Mouse (Mus musculus) inflammation-experienced regulatory T-cells, adult 16 weeks (primary cell): ENCODE data around the gene Agxt2. TPM values are rescaled to one million over a fixed set of nuclear protein-coding genes. Genes with fewer than 3 reads are reported as not detected.

Source experiments
- polyA plus RNA-seq: library from polyadenylated mRNA; unstranded; fragments of 100-300 nt; shearing (Covaris generic); gene quantifications from one replicate; pipeline ENCODE4 v1.2.1, GENCODE M21; 2017

Gene Agxt2
- not detected for polyA plus RNA-seq

DNA sequence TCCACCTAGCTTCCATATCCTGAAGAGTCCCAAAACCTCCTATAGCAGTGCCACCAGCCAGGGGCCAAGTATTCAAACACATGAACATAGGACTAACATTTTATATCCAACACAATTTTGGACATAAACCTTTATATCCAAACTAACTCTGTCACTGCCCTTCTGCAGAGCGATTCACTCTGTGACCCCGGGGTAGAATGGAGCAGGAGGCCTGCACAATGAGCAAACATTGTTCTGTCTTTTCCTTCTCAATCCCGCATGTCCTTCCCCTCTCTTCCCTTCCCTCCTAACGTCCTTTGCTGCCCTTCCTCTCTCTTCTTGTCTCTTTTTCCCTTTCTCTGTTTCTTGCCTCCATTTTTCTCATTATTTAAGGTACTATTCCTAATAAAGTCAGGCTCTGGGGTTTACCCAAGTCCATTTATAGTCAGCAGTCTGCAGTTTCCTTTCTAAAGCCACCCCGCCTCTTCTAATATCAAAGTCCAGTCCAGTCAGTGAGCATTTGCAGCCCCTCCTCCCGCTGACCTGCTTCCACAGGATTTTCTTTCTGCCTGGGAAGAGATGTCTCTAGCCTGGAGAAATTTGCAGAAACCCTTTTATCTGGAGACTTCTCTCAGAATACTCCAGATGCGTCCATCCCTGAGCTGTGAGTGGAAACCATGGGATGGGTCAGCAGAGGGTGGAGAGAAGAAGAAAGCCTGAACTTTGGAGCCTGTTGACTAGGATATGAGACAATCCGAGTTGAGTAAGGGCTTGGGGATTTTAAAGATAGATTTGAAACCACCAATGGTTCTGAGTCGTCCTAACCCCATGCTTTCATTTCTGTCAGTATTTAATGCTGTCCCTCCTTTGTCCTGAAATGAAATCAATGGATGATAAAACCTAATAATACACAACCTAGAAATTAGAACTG is at the start of gene Agxt2:
Agxt2 (plus strand) TSS at position 494 of the 910 bp plus-strand sequence.

DNA sequence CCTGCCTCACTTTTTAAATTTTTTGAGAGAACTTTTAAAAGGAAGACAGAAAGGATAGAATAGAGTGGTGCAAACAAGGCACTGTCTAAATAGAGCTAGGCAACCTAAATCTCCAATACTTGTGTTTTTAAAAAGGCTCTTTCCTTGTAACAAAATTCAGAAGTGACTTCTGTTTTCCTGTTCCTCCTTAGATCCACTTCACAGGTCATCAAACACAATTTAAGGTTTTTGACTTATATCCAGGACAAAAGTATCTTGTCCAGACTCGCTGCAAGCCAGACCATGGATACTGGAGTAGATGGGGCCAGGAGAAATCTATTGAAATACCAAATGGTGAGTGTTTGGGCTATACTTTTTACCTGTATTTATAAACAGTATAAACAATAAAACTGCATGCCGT is 33.3 kb upstream of the Agxt2 start, which contains the start of gene Gm21973:
Gm21973 (plus strand) TSS at position 301 of the 400 bp plus-strand sequence.

Other genes with a start within 250 kb of the Agxt2 start
- 0.20 TPM for gene Prlr, start 181.3 kb upstream of the Agxt2 start, polyA plus RNA-seq
- not detected for gene Gm21973, start 33.2 kb upstream of the Agxt2 start, polyA plus RNA-seq
- 4.6 TPM for gene Dnajc21, start 112.0 kb downstream of the Agxt2 start, polyA plus RNA-seq
- gene Brix1, start 127.4 kb downstream of the Agxt2 start, polyA plus RNA-seq: 127 TPM
- 53.0 TPM for gene Rad1, start 127.5 kb downstream of the Agxt2 start, polyA plus RNA-seq
- not detected for gene Ttc23l, start 200.1 kb downstream of the Agxt2 start, polyA plus RNA-seq